Mouse (Mus musculus): ENCODE measurements at regions not wholly inside any gene's neighbourhood (a gene's known extent, or its start where the extent isn't known, plus 50 kb on each side); places are given as distances from the start of the nearest gene placed in this dataset.

DNA sequence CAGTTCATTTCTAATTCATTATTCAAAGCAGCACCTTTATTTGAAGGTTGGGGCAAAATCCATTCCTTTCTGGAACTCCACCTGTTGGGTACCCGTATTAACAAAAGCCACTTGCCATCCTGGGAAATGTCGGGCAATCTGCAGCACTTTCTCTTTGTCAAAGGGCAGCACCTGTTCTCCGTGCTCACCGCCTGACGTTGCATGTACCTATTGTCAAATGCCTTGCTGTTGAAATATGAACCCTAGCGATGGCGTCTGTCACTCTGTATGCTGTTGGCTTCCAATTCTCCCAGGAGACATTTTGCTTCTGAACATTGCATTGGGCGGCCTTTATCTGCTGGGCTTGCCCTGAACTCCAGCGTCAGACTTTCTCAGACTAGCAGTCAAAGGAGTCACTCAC, 55.3 kb upstream of the Synm start:
- DNase-seq (ENCODE audit: low read depth, low spot score): no peak

All from brain, adult 2 months (tissue).